Mouse (Mus musculus): ENCODE data around the gene Slc19a3. TPM values are rescaled to one million over a fixed set of nuclear protein-coding genes. Genes with fewer than 3 reads are reported as not detected.
A peak's percentile ranks its signal among the peaks of the same experiment; 100 is the strongest.

Gene Slc19a3
- 0.74 and 1.4 TPM in 2 replicates for polyA plus RNA-seq (2014; fragmentation: Nextera tagmentation; extraction: Ambion mirVana)

DNA sequence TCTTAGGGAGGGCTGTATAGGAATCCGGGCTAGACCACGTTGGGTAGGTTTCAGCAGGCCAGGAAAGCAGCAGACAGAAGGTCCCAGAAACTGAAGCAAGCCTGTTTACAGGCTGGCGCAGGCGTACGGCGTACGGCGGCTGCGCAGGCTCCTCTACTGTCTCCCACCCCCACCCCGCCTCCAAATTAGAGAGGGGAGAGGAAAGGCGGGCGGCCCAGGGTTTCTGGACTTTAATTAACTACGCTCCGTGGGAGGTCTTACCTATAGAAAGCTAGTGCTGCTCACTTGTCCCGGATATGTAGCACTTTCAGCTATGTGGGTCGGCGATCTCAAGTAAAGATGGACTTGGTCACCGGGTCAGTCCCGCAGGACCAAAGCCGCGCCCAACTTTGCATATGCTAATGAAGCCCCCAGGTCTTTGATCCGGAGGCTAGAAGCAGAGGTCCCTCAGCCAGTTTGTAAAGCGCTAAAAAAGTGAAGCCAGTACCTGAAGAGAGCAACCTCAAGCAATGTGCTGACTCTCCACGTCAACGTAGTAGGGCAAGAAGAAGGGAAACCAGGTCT, at the start of gene Slc19a3:
TSS of gene Slc19a3 (minus strand) at position 340 of the 564 bp plus-strand sequence.
- Histone ChIP-seq H3K9me3 (ENCODE audit: control insufficient read depth, low read length) (no peaks in the 10 kb centered on the region), H3K27me3 (ENCODE audit: control insufficient read depth, insufficient read depth, low read length) (no peaks in the 10 kb centered on the region), H3K36me3 (ENCODE audit: control insufficient read depth, insufficient read depth, low read length) (no peaks in the 10 kb centered on the region), H3K4me2 (replicated peaks; ENCODE audit: low read depth, low read length) (peak within 1 kb of the TSS; percentile 65), H3K4me3 (ENCODE audit: low read length) (peak within 1 kb of the TSS; percentile 49), H3K27ac (ENCODE audit: low read depth, low read length) (no peak within 1 kb of the TSS), H3K4me1 (ENCODE audit: control insufficient read depth, insufficient read depth, low read length) (no peaks in the 10 kb centered on the region), H3K9ac (ENCODE audit: low read depth, low read length) (peak within 1 kb of the TSS; percentile 48; the same call in 1 of the 2 replicates)
- under 1% methylated on average over 25 of the region's 25 CpGs for WGBS
- peak; percentile 91 for ATAC-seq (ENCODE audit: low FRiP score, low TSS enrichment)

DNA sequence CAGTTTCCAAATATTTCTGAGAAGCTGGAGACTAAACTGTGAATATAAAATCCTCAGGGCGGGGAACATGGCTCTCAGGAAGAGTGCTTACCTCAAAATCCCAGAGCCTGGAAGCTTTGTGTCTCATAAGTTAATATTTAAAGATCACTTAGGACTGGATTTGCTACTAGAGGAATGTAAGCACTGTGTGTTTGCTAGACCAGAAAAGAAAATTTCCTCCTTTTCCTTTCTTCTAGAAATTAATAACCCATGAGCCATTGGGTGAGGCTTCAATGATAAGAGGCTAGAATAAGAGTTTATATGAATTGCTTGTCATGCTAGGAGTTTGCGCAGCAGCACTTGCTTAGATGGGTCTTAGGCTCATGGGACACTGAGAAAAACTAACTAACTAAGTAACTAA, 46.5 kb upstream of the Slc19a3 start:
- no peaks in the 10 kb centered on the region for H3K4me1 ChIP-seq (ENCODE audit: control insufficient read depth, insufficient read depth, low read length)
- no peak for ATAC-seq (ENCODE audit: low FRiP score, low TSS enrichment)
- no peaks in the 10 kb centered on the region for H3K27me3 ChIP-seq (ENCODE audit: control insufficient read depth, insufficient read depth, low read length)
- no peaks in the 10 kb centered on the region for H3K36me3 ChIP-seq (ENCODE audit: control insufficient read depth, insufficient read depth, low read length)
- no peak overlapping the region for H3K4me3 ChIP-seq (ENCODE audit: low read length)
- 68% methylated on average over 2 of the region's 2 CpGs for WGBS
- H3K9me3 ChIP-seq (ENCODE audit: control insufficient read depth, low read length), result no peaks in the 10 kb centered on the region
- H3K4me2 ChIP-seq (replicated peaks; ENCODE audit: low read depth, low read length), result no peak overlapping the region
- H3K9ac ChIP-seq (ENCODE audit: low read depth, low read length), result no peak overlapping the region
- no peak overlapping the region for H3K27ac ChIP-seq (ENCODE audit: low read depth, low read length)

DNA sequence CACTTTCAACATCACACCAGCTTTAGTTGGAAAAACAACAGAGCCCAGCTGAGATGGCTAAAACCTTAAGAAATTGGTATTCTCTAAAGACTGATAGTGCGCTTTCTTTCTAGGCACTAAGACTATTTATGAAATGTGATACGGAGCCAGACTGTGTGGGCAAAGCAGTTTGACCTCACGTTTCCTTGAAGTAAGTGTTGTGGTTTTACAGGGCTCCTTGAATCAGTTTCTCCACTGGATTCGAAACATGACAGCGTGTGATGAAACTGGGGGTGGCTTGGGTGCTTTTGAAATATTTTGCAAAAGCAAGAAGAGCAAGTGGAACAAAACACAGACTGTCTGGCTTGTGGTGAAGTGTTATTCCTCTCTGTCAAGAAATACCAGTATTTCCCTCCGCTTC, 38.8 kb upstream of the Slc19a3 start:
- Histone ChIP-seq H3K9me3 (ENCODE audit: control insufficient read depth, low read length) (no peaks in the 10 kb centered on the region), H3K27me3 (ENCODE audit: control insufficient read depth, insufficient read depth, low read length) (no peaks in the 10 kb centered on the region), H3K4me2 (replicated peaks; ENCODE audit: low read depth, low read length) (no peak overlapping the region), H3K4me1 (ENCODE audit: control insufficient read depth, insufficient read depth, low read length) (no peaks in the 10 kb centered on the region), H3K4me3 (ENCODE audit: low read length) (no peak overlapping the region), H3K9ac (ENCODE audit: low read depth, low read length) (no peak overlapping the region), H3K36me3 (ENCODE audit: control insufficient read depth, insufficient read depth, low read length) (no peaks in the 10 kb centered on the region), H3K27ac (ENCODE audit: low read depth, low read length) (no peak overlapping the region)
- no peak for ATAC-seq (ENCODE audit: low FRiP score, low TSS enrichment)
- 78% methylated on average over 6 of the region's 6 CpGs for WGBS

DNA sequence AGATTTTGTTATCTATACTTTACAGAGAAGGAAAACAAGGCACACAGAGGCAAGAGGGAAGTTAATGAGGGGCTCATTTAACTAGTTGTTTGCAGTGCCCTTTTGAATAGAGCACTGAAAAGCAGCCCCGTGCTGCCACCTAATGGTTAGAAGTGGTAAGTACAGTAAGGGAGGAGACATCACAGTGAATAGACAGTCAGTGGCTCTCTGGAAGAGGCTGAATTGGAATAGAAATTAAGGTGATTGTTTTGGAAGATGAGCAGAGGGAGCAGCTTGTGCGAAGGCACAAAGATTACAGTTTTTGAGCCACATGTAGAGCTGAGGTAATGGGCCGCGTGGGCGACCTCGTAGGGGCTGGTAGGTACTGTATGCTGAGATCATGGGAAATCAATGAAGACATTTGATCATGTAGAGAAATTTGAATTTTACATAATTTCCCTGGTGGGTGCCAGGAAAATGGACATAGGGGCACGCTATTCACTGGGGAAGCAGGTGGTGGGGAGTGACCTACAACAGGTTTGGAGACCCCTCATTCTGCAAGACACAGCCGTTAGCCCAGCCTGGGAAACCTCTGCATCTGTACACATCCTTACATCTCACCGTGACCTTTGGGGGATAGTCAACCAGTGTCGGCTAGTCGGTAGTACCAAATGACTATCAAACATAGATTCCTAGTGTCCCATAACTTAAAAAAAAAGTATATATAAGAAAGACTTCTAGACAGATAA, 38.1 kb upstream of the Slc19a3 start:
- 49% methylated on average over 11 of the region's 11 CpGs for WGBS
- Histone ChIP-seq H3K9me3 (ENCODE audit: control insufficient read depth, low read length) (no peaks in the 10 kb centered on the region), H3K27me3 (ENCODE audit: control insufficient read depth, insufficient read depth, low read length) (no peaks in the 10 kb centered on the region), H3K4me3 (ENCODE audit: low read length) (peak overlapping the region; percentile 17; the same call in 1 of the 2 replicates), H3K9ac (ENCODE audit: low read depth, low read length) (no peak overlapping the region), H3K4me2 (replicated peaks; ENCODE audit: low read depth, low read length) (peak overlapping the region; percentile 34), H3K4me1 (ENCODE audit: control insufficient read depth, insufficient read depth, low read length) (no peaks in the 10 kb centered on the region), H3K36me3 (ENCODE audit: control insufficient read depth, insufficient read depth, low read length) (no peaks in the 10 kb centered on the region), H3K27ac (ENCODE audit: low read depth, low read length) (no peak overlapping the region)
- ATAC-seq (ENCODE audit: low FRiP score, low TSS enrichment), result peak; percentile 79

DNA sequence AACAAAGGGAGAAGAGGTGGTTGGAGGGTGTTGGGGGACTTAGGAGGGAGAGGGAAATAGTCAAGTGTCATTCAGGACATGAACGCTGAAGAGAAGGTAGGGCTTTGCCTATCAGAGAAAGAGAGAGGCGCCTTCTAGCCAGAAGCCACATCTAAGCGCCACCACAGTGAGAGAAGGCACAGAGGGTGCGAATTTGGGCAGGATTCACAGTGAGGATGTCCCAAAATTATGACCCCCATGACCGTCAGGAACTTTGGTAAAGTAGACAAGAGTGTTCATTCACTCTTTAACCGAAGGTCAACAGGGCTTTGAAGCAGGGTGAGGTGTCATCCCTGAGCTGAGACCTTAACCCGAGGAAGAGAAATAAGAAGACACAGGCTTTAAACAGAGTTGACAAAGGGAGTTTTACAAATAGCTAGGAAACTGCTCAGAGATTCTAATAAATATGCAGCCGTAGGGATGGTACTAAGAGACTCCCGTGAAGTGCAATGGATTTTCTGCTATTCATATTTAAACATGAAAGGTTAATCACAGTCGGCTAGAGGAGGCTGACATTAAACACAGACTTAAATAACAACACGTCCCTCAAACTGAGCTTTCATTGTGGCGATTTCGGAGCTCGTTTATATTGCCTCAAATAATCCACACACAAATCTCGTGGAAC, 37.4 kb upstream of the Slc19a3 start:
- no peak overlapping the region for H3K9ac ChIP-seq (ENCODE audit: low read depth, low read length)
- no peaks in the 10 kb centered on the region for H3K36me3 ChIP-seq (ENCODE audit: control insufficient read depth, insufficient read depth, low read length)
- no peaks in the 10 kb centered on the region for H3K4me1 ChIP-seq (ENCODE audit: control insufficient read depth, insufficient read depth, low read length)
- peak overlapping the region; percentile 34 for H3K4me2 ChIP-seq (replicated peaks; ENCODE audit: low read depth, low read length)
- H3K27me3 ChIP-seq (ENCODE audit: control insufficient read depth, insufficient read depth, low read length), result no peaks in the 10 kb centered on the region
- H3K9me3 ChIP-seq (ENCODE audit: control insufficient read depth, low read length), result no peaks in the 10 kb centered on the region
- ATAC-seq (ENCODE audit: low FRiP score, low TSS enrichment), result no peak
- H3K4me3 ChIP-seq (ENCODE audit: low read length), result peak overlapping the region; percentile 17; the same call in 1 of the 2 replicates
- no peak overlapping the region for H3K27ac ChIP-seq (ENCODE audit: low read depth, low read length)
- WGBS, result 42% methylated on average over 15 of the region's 15 CpGs

DNA sequence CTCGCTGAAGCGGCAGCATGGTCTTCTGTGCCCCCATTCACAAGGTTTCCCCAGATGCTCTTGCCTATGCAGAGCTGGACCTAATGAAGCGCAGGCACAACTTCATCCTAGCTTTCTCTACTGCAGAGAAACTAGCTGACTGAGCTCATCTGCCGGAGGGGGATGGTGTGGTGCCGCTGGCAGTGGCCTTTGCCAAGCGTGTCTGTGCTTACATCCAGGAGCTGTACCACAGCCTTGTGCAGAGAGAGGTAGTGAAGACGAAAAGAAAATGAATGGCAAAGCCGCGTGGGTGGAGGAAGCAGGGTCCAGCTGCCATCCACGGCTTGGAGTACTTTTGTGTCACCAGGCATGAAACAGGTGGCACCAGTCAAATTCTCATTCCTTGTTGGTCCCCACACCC, 29.0 kb upstream of the Slc19a3 start:
- WGBS, result 87% methylated on average over 10 of the region's 10 CpGs
- no peak for ATAC-seq (ENCODE audit: low FRiP score, low TSS enrichment)

DNA sequence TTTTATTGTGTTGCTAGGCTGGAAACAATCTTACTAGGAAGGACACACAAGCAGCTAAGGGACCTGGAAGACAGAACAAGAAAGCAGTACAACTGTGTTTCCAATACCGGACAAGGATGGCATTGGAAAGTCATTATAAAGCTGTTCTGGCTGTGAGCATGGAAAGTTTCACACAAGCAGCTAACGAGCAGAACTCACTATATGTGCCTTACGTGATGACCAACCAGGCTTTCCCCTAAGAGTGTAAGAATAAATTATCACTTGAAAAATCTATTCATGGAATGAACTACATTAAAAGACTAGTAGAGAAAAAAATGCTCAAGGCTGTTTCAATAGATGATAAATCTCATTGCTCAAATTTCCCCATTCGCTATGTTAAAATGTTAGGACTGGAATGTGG, 28.3 kb upstream of the Slc19a3 start:
- Histone ChIP-seq H3K4me1 (ENCODE audit: control insufficient read depth, insufficient read depth, low read length) (no peaks in the 10 kb centered on the region), H3K36me3 (ENCODE audit: control insufficient read depth, insufficient read depth, low read length) (no peaks in the 10 kb centered on the region), H3K27me3 (ENCODE audit: control insufficient read depth, insufficient read depth, low read length) (no peaks in the 10 kb centered on the region), H3K4me3 (ENCODE audit: low read length) (no peak overlapping the region), H3K9me3 (ENCODE audit: control insufficient read depth, low read length) (no peaks in the 10 kb centered on the region), H3K27ac (ENCODE audit: low read depth, low read length) (no peak overlapping the region), H3K4me2 (replicated peaks; ENCODE audit: low read depth, low read length) (no peak overlapping the region), H3K9ac (ENCODE audit: low read depth, low read length) (no peak overlapping the region)
- 94% methylated on average over 4 of the region's 4 CpGs for WGBS
- ATAC-seq (ENCODE audit: low FRiP score, low TSS enrichment), result no peak

More for the DNA sequence above, 29.0 kb upstream of the Slc19a3 start:
- H3K4me3 ChIP-seq (ENCODE audit: low read length), result no peak overlapping the region
- H3K4me2 ChIP-seq (replicated peaks; ENCODE audit: low read depth, low read length), result no peak overlapping the region
- H3K36me3 ChIP-seq (ENCODE audit: control insufficient read depth, insufficient read depth, low read length), result no peaks in the 10 kb centered on the region
- H3K27me3 ChIP-seq (ENCODE audit: control insufficient read depth, insufficient read depth, low read length), result no peaks in the 10 kb centered on the region
- no peak overlapping the region for H3K27ac ChIP-seq (ENCODE audit: low read depth, low read length)
- H3K4me1 ChIP-seq (ENCODE audit: control insufficient read depth, insufficient read depth, low read length), result no peaks in the 10 kb centered on the region
- no peaks in the 10 kb centered on the region for H3K9me3 ChIP-seq (ENCODE audit: control insufficient read depth, low read length)
- H3K9ac ChIP-seq (ENCODE audit: low read depth, low read length), result no peak overlapping the region

DNA sequence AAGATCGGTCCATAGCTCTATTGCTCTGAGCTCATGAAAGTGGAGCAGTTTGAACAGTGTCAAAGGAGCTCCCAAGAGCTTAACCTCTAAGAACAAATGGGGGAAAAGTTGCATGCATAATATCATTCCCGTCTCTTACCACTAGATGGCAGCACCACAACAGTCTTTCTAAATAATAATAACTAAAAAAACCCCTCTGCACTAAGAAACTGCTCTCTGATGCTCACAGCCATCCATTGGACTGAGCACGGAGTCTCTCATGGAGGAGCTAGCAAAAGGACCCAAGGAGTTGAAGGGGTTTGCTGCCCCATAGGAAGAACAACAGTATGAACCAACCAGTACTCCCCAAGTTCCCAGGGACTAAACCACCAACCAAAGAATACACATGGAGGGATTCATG, 26.6 kb upstream of the Slc19a3 start:
- H3K27me3 ChIP-seq (ENCODE audit: control insufficient read depth, insufficient read depth, low read length), result no peaks in the 10 kb centered on the region
- no peak overlapping the region for H3K4me2 ChIP-seq (replicated peaks; ENCODE audit: low read depth, low read length)
- H3K4me3 ChIP-seq (ENCODE audit: low read length), result no peak overlapping the region
- H3K4me1 ChIP-seq (ENCODE audit: control insufficient read depth, insufficient read depth, low read length), result no peaks in the 10 kb centered on the region
- H3K27ac ChIP-seq (ENCODE audit: low read depth, low read length), result no peak overlapping the region
- no peak overlapping the region for H3K9ac ChIP-seq (ENCODE audit: low read depth, low read length)
- H3K9me3 ChIP-seq (ENCODE audit: control insufficient read depth, low read length), result no peaks in the 10 kb centered on the region
- WGBS, result 23% methylated on average over 3 of the region's 3 CpGs
- no peak for ATAC-seq (ENCODE audit: low FRiP score, low TSS enrichment)
- no peaks in the 10 kb centered on the region for H3K36me3 ChIP-seq (ENCODE audit: control insufficient read depth, insufficient read depth, low read length)

DNA sequence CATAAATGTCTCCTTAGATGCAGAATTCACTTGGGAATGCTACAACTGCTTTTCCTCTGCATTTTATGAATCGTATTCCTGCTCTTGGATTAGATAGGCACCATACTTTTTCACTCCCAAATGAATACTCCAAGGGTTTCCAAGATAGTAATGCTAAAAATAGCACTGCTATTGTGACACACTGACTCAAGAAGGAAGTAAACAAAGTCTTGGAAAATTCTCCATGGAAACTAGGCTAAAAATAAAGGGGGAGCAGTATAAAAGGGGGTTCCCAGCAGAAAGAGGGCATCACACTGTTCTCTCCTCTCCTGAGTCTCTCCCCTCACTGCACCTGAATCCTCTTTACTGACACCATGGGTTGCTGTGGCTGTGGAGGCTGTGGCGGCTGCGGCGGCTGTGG, 22.4 kb upstream of the Slc19a3 start, which contains the start of gene Krtap28-13:
TSS of gene Krtap28-13 (plus strand) at position 288 of the 400 bp plus-strand sequence.
- no peak within 1 kb of the TSS for H3K9ac ChIP-seq (ENCODE audit: low read depth, low read length)
- no peak for ATAC-seq (ENCODE audit: low FRiP score, low TSS enrichment)
- no peaks in the 10 kb centered on the region for H3K4me1 ChIP-seq (ENCODE audit: control insufficient read depth, insufficient read depth, low read length)
- no peaks in the 10 kb centered on the region for H3K27me3 ChIP-seq (ENCODE audit: control insufficient read depth, insufficient read depth, low read length)
- no peak within 1 kb of the TSS for H3K4me2 ChIP-seq (replicated peaks; ENCODE audit: low read depth, low read length)
- WGBS, result 87% methylated on average over 4 of the region's 4 CpGs
- H3K27ac ChIP-seq (ENCODE audit: low read depth, low read length), result no peak within 1 kb of the TSS
- no peaks in the 10 kb centered on the region for H3K36me3 ChIP-seq (ENCODE audit: control insufficient read depth, insufficient read depth, low read length)
- H3K4me3 ChIP-seq (ENCODE audit: low read length), result no peak within 1 kb of the TSS
- no peaks in the 10 kb centered on the region for H3K9me3 ChIP-seq (ENCODE audit: control insufficient read depth, low read length)

Measured in kidney, embryonic 14.5 days (tissue).